Mouse (Mus musculus) megakaryocyte, embryonic 14.5 days (primary cell): ENCODE measurements around the gene Lyz2.

ENCODE experiments used
- FLI1 ChIP-seq: IDR thresholded peaks from 2 replicates; pipeline ENCODE4 v1.6.1; 2012; ENCODE audit warnings: low read length, inconsistent platforms, mixed read lengths
- GATA1 ChIP-seq: IDR thresholded peaks from 3 replicates; pipeline ENCODE4 v1.6.1; 2012; ENCODE audit warnings: mixed read lengths, low read length, inconsistent platforms, borderline replicate concordance

GRCm38 (mm10) chr10:117235866-117236265, 46.3 kb downstream of the Lyz2 start:
- TF ChIP-seq GATA1 = no peak
- no peak for TF ChIP-seq FLI1
